Mouse (Mus musculus) neural tube, embryonic 13.5 days (tissue): Measurements from ENCODE around the gene Tap2. TPM values are rescaled to one million over a fixed set of nuclear protein-coding genes. Genes with fewer than 3 reads are reported as not detected.

ENCODE experiments used
- ATAC-seq: fragments of 200-750 bp; cut with Nextera tagmentation; 2 replicates; pipeline ENCODE4 v1.8.0; 2017; ENCODE audit warnings: low read depth, mild to moderate bottlenecking, moderate TSS enrichment, moderate library complexity
- H3K27ac ChIP-seq: fragments of 300-500 bp; sonication (generic); replicated peaks from 2 replicates; pipeline ENCODE4 v1.5.1; 2015; ENCODE audit warnings: moderate library complexity, mild to moderate bottlenecking, inconsistent platforms
- H3K27me3 ChIP-seq: fragments of 300-500 bp; sonication (generic); 2 replicates; pipeline ENCODE4 v1.6.1; 2015; ENCODE audit warnings: mild to moderate bottlenecking, inconsistent platforms
- H3K36me3 ChIP-seq: fragments of 300-500 bp; sonication (generic); 2 replicates; pipeline ENCODE4 v1.6.1; 2015; ENCODE audit warnings: mild to moderate bottlenecking, inconsistent platforms
- H3K4me1 ChIP-seq: fragments of 300-500 bp; sonication (generic); replicated peaks from 2 replicates; pipeline ENCODE4 v1.6.1; 2015; ENCODE audit warnings: inconsistent platforms
- H3K4me2 ChIP-seq: fragments of 300-500 bp; sonication (generic); 2 replicates; pipeline ENCODE4 v1.6.1; 2015; ENCODE audit warnings: inconsistent platforms, mild to moderate bottlenecking, moderate library complexity
- H3K4me3 ChIP-seq: fragments of 300-500 bp; sonication (generic); 2 replicates; pipeline ENCODE4 v1.5.1; 2015; ENCODE audit warnings: mild to moderate bottlenecking, inconsistent platforms
- H3K9ac ChIP-seq: fragments of 300-500 bp; sonication (generic); 2 replicates; pipeline ENCODE4 v1.6.1; 2015; ENCODE audit warnings: moderate library complexity, mild to moderate bottlenecking, inconsistent platforms
- H3K9me3 ChIP-seq: fragments of 300-500 bp; sonication (generic); 2 replicates; pipeline ENCODE4 v1.6.1; 2016; ENCODE audit warnings: inconsistent platforms
- WGBS: fragments of 180-500 bp; shearing (Covaris S2); methylation state at CpG from one replicate; pipeline ENCODE4 v1.1.7; 2015; 5-methylcytosine and 5-hydroxymethylcytosine counted together
- polyA plus RNA-seq: library from polyadenylated mRNA; unstranded; fragments of >200 nt; fragmentation: Nextera tagmentation; extraction: Ambion mirVana; gene quantifications from 2 replicates; pipeline ENCODE4 v1.2.1, GENCODE M21; 2015

Gene Tap2
- polyA plus RNA-seq, 1 experiment from 2014 or later = 1.5 TPM

- Histone ChIP-seq H3K4me3 (no peak overlapping the region), H3K4me1 (peaks cover 11% of the 10 kb centered on the region), H3K27me3 (peaks cover 78% of the 10 kb centered on the region), H3K4me2 (peak overlapping the region; percentile 85; the same call in 1 of the 2 replicates), H3K9ac (no peak overlapping the region), H3K27ac (no peak overlapping the region), H3K9me3 (no peaks in the 10 kb centered on the region), H3K36me3 (no peaks in the 10 kb centered on the region)
- no peak for ATAC-seq
- 22% methylated on average over 9 of the region's 9 CpGs for WGBS
Observed at GRCm38 (mm10) chr17:34205746-34206176, 2.4 kb downstream of the Tap2 start.

GRCm38 (mm10) chr17:34206731-34207130 lies 3.4 kb downstream of the Tap2 start:
- 85% methylated on average over 5 of the region's 5 CpGs for WGBS

GRCm38 (mm10) chr17:34207456-34207855 lies 4.1 kb downstream of the Tap2 start:
- H3K4me2 ChIP-seq = no peak overlapping the region

More at GRCm38 (mm10) chr17:34206731-34207130, 3.4 kb downstream of the Tap2 start:
- Histone ChIP-seq H3K9ac (no peak overlapping the region), H3K36me3 (no peaks in the 10 kb centered on the region), H3K27me3 (peaks cover 78% of the 10 kb centered on the region), H3K4me1 (peaks cover 11% of the 10 kb centered on the region), H3K4me3 (no peak overlapping the region), H3K27ac (no peak overlapping the region), H3K9me3 (no peaks in the 10 kb centered on the region), H3K4me2 (no peak overlapping the region)
- ATAC-seq = no peak

GRCm38 (mm10) chr17:34207866-34208265 lies 4.5 kb downstream of the Tap2 start:
- H3K4me3 ChIP-seq = no peak overlapping the region
- H3K27me3 ChIP-seq = peaks cover 86% of the 10 kb centered on the region
- no peak overlapping the region for H3K4me2 ChIP-seq
- no peak overlapping the region for H3K9ac ChIP-seq
- peaks cover 11% of the 10 kb centered on the region for H3K4me1 ChIP-seq
- no peaks in the 10 kb centered on the region for H3K36me3 ChIP-seq
- no peaks in the 10 kb centered on the region for H3K9me3 ChIP-seq
- no peak overlapping the region for H3K27ac ChIP-seq
- no peak for ATAC-seq
- WGBS = 97% methylated on average over 9 of the region's 9 CpGs

More at GRCm38 (mm10) chr17:34207456-34207855, 4.1 kb downstream of the Tap2 start:
- Histone ChIP-seq H3K4me1 (peaks cover 11% of the 10 kb centered on the region), H3K27ac (no peak overlapping the region), H3K4me3 (no peak overlapping the region), H3K27me3 (peaks cover 83% of the 10 kb centered on the region), H3K36me3 (no peaks in the 10 kb centered on the region), H3K9ac (no peak overlapping the region), H3K9me3 (no peaks in the 10 kb centered on the region)
- 66% methylated on average over 3 of the region's 3 CpGs for WGBS
- ATAC-seq = no peak

- no peak overlapping the region for H3K27ac ChIP-seq
- no peak overlapping the region for H3K9ac ChIP-seq
- no peak overlapping the region for H3K4me2 ChIP-seq
- WGBS = 27% methylated on average over 10 of the region's 10 CpGs
- peaks cover 11% of the 10 kb centered on the region for H3K4me1 ChIP-seq
- ATAC-seq = no peak
- no peak overlapping the region for H3K4me3 ChIP-seq
- peaks cover 86% of the 10 kb centered on the region for H3K27me3 ChIP-seq
- H3K36me3 ChIP-seq = no peaks in the 10 kb centered on the region
- no peaks in the 10 kb centered on the region for H3K9me3 ChIP-seq
Observed at GRCm38 (mm10) chr17:34208421-34208820, 5.1 kb downstream of the Tap2 start.

GRCm38 (mm10) chr17:34209680-34210079 lies 6.4 kb downstream of the Tap2 start:
- H3K4me2 ChIP-seq = no peak overlapping the region
- no peak overlapping the region for H3K27ac ChIP-seq
- ATAC-seq = no peak
- peaks cover 91% of the 10 kb centered on the region for H3K27me3 ChIP-seq
- H3K9ac ChIP-seq = no peak overlapping the region
- no peaks in the 10 kb centered on the region for H3K36me3 ChIP-seq
- no peak overlapping the region for H3K4me3 ChIP-seq
- H3K9me3 ChIP-seq = no peaks in the 10 kb centered on the region
- 46% methylated on average over 3 of the region's 3 CpGs for WGBS
- peaks cover 9% of the 10 kb centered on the region for H3K4me1 ChIP-seq

- H3K27ac ChIP-seq = no peak overlapping the region
- no peak for ATAC-seq
- peaks cover 91% of the 10 kb centered on the region for H3K27me3 ChIP-seq
- H3K4me2 ChIP-seq = no peak overlapping the region
- WGBS = 76% methylated on average over 3 of the region's 3 CpGs
- no peaks in the 10 kb centered on the region for H3K36me3 ChIP-seq
- H3K4me3 ChIP-seq = no peak overlapping the region
- H3K9ac ChIP-seq = no peak overlapping the region
- H3K4me1 ChIP-seq = no peaks in the 10 kb centered on the region; the same call in 1 of the 2 replicates
- H3K9me3 ChIP-seq = no peaks in the 10 kb centered on the region
Observed at GRCm38 (mm10) chr17:34210599-34210998, 7.3 kb downstream of the Tap2 start.

GRCm38 (mm10) chr17:34211746-34212365 lies 8.5 kb downstream of the Tap2 start:
- H3K4me2 ChIP-seq = no peak overlapping the region
- no peak for ATAC-seq
- H3K9me3 ChIP-seq = no peaks in the 10 kb centered on the region
- H3K9ac ChIP-seq = 0 out of 2 replicates have a peak overlapping the region, but pooled peaks have one; percentile 31
- no peaks in the 10 kb centered on the region for H3K4me1 ChIP-seq
- H3K27ac ChIP-seq = no peak overlapping the region
- no peak overlapping the region for H3K4me3 ChIP-seq
- WGBS = 20% methylated on average over 23 of the region's 23 CpGs
- H3K27me3 ChIP-seq = peaks cover 82% of the 10 kb centered on the region
- no peaks in the 10 kb centered on the region for H3K36me3 ChIP-seq

- H3K9me3 ChIP-seq = no peaks in the 10 kb centered on the region; the same call in 1 of the 2 replicates
- H3K4me1 ChIP-seq = no peaks in the 10 kb centered on the region
- H3K4me2 ChIP-seq = no peak overlapping the region
- no peak overlapping the region for H3K9ac ChIP-seq
- peaks cover 68% of the 10 kb centered on the region for H3K27me3 ChIP-seq
- WGBS = 41% methylated on average over 21 of the region's 21 CpGs
- no peak overlapping the region for H3K27ac ChIP-seq
- H3K4me3 ChIP-seq = no peak overlapping the region
- H3K36me3 ChIP-seq = no peaks in the 10 kb centered on the region
- no peak for ATAC-seq
Observed at GRCm38 (mm10) chr17:34213936-34214335, 10.6 kb downstream of the Tap2 start.

GRCm38 (mm10) chr17:34215176-34215575 lies 11.8 kb downstream of the Tap2 start:
- Histone ChIP-seq H3K9me3 (no peaks in the 10 kb centered on the region; the same call in 1 of the 2 replicates), H3K4me2 (no peak overlapping the region), H3K27ac (no peak overlapping the region), H3K9ac (no peak overlapping the region), H3K27me3 (peaks cover 58% of the 10 kb centered on the region), H3K36me3 (no peaks in the 10 kb centered on the region), H3K4me1 (no peaks in the 10 kb centered on the region), H3K4me3 (no peak overlapping the region)
- no peak for ATAC-seq
- WGBS = 85% methylated on average over 12 of the region's 12 CpGs

GRCm38 (mm10) chr17:34217216-34217928 lies 14.0 kb downstream of the Tap2 start:
- Histone ChIP-seq H3K36me3 (no peaks in the 10 kb centered on the region), H3K9me3 (no peaks in the 10 kb centered on the region; the same call in 1 of the 2 replicates), H3K27ac (no peak overlapping the region), H3K4me1 (no peaks in the 10 kb centered on the region), H3K9ac (no peak overlapping the region), H3K4me3 (no peak overlapping the region), H3K4me2 (no peak overlapping the region), H3K27me3 (peaks cover 36% of the 10 kb centered on the region)
- ATAC-seq = no peak
- 91% methylated on average over 8 of the region's 8 CpGs for WGBS

- WGBS = 86% methylated on average over 5 of the region's 5 CpGs
Observed at GRCm38 (mm10) chr17:34217986-34218385, 14.7 kb downstream of the Tap2 start.

More at GRCm38 (mm10) chr17:34217986-34218385, 14.7 kb downstream of the Tap2 start:
- Histone ChIP-seq H3K9ac (no peak overlapping the region), H3K27me3 (peaks cover 30% of the 10 kb centered on the region), H3K4me2 (no peak overlapping the region), H3K27ac (no peak overlapping the region), H3K4me3 (no peak overlapping the region), H3K36me3 (no peaks in the 10 kb centered on the region), H3K4me1 (no peaks in the 10 kb centered on the region), H3K9me3 (no peaks in the 10 kb centered on the region; the same call in 1 of the 2 replicates)
- no peak for ATAC-seq
